Mouse (Mus musculus) ES-Bruce4 (cell line): ENCODE measurements around the gene Rbm19. TPM values are rescaled to one million over a fixed set of nuclear protein-coding genes. Genes with fewer than 3 reads are reported as not detected.

ENCODE experiments used
- H3K27ac ChIP-seq: 2 replicates; pipeline ENCODE4 v1.5.1; 2012; ENCODE audit warnings: low read length, inconsistent platforms; ENCODE audit not compliant: insufficient read depth
- H3K27me3 ChIP-seq: 2 replicates; pipeline ENCODE4 v1.6.1; 2012; ENCODE audit warnings: mild to moderate bottlenecking, low read length, inconsistent platforms; ENCODE audit not compliant: control insufficient read depth, poor library complexity, insufficient read depth, severe bottlenecking
- H3K36me3 ChIP-seq: 2 replicates; pipeline ENCODE4 v1.6.1; 2012; ENCODE audit warnings: inconsistent platforms, mild to moderate bottlenecking, low read length, moderate library complexity; ENCODE audit not compliant: control insufficient read depth, poor library complexity, insufficient read depth, severe bottlenecking
- H3K4me1 ChIP-seq: one replicate; pipeline ENCODE4 v1.8.1; 2011; ENCODE audit warnings: low read length; ENCODE audit not compliant: control insufficient read depth, insufficient read depth
- H3K4me3 ChIP-seq: 2 replicates; pipeline ENCODE4 v1.5.1; 2011; ENCODE audit warnings: low read depth, mild to moderate bottlenecking, low read length
- H3K9ac ChIP-seq: 2 replicates; pipeline ENCODE4 v1.6.1; 2012; ENCODE audit warnings: low read depth, mild to moderate bottlenecking, inconsistent platforms; ENCODE audit not compliant: poor library complexity, severe bottlenecking
- H3K9me3 ChIP-seq: replicated peaks from 2 replicates; pipeline ENCODE4 v1.6.1; 2012; ENCODE audit warnings: mild to moderate bottlenecking, low read length, inconsistent platforms; ENCODE audit not compliant: control insufficient read depth, poor library complexity, insufficient read depth, severe bottlenecking
- CTCF ChIP-seq: IDR thresholded peaks from one replicate; pipeline ENCODE4 v1.8.1; 2011; ENCODE audit warnings: low read depth, low read length
- EP300 ChIP-seq: IDR thresholded peaks from 2 replicates; pipeline ENCODE4 v1.6.1; 2011; ENCODE audit warnings: low read depth, low read length; ENCODE audit not compliant: insufficient read depth
- POLR2A ChIP-seq: IDR thresholded peaks from one replicate; pipeline ENCODE4 v1.8.1; 2011; ENCODE audit warnings: low read length; ENCODE audit not compliant: insufficient read depth
- polyA plus RNA-seq: library from polyadenylated mRNA; stranded (reverse); fragments of >200 nt; gene quantifications from 2 replicates; pipeline ENCODE4 v1.2.4, GENCODE M21; 2011; ENCODE audit warnings: low read depth; ENCODE audit not compliant: missing spikeins, insufficient read depth, insufficient read length

Gene Rbm19
- polyA plus RNA-seq, 1 experiment, result 30.0 TPM

DNA sequence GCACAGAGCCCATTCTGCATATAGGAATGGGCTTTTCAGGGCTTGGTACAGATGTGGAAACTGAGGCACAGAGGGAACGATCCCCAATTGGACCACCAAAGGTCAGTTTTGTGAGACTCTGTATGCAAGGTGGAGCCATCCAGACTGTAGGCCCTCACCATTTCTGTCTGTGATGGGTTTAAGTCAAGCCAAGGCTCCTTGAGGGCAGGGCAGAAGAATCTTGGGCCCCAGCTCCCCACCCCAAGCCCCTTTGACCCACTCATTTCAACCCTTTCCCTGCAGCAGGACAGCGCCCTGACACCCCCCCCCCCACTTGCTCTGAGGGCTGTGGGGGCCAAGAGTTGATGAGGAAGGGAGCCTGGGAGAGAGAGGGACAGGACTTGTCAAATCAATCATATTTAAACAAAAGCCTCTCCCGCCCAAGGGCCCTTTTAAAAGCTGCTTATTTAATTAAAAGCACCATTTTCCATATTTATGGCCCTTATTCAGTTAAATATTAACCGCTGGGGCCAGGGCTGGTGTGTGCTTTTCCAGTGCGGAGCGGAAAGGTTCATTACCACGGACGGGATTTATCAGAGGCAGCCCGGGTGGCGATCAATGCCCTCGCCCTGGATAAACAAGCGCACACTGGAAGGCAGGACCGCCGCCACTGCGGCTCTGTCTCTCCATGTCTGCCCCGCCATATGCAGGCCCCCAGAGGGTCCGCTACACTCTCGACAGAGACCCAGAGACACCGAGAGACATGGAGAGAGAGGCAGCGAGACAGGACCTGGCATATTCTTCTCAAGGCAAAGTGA, 112.5 kb downstream of the Rbm19 start:
- Histone ChIP-seq H3K27ac (no peak overlapping the region), H3K36me3 (no peaks in the 10 kb centered on the region), H3K9ac (no peak overlapping the region), H3K4me3 (no peak overlapping the region), H3K9me3 (no peaks in the 10 kb centered on the region), H3K4me1 (no peaks in the 10 kb centered on the region), H3K27me3 (no peaks in the 10 kb centered on the region)
- TF ChIP-seq POLR2A, result no peak
- TF ChIP-seq EP300, result no peak
- TF ChIP-seq CTCF, result no peak

GRCm38 (mm10) chr5:120231435-120232147, 115.3 kb downstream of the Rbm19 start:
- no peaks in the 10 kb centered on the region for H3K27me3 ChIP-seq
- no peak overlapping the region for H3K9ac ChIP-seq
- no peaks in the 10 kb centered on the region for H3K4me1 ChIP-seq
- TF ChIP-seq EP300, result no peak
- TF ChIP-seq POLR2A, result no peak
- TF ChIP-seq CTCF, result no peak
- H3K36me3 ChIP-seq, result no peaks in the 10 kb centered on the region
- no peaks in the 10 kb centered on the region for H3K9me3 ChIP-seq
- H3K4me3 ChIP-seq, result no peak overlapping the region
- H3K27ac ChIP-seq, result no peak overlapping the region

DNA sequence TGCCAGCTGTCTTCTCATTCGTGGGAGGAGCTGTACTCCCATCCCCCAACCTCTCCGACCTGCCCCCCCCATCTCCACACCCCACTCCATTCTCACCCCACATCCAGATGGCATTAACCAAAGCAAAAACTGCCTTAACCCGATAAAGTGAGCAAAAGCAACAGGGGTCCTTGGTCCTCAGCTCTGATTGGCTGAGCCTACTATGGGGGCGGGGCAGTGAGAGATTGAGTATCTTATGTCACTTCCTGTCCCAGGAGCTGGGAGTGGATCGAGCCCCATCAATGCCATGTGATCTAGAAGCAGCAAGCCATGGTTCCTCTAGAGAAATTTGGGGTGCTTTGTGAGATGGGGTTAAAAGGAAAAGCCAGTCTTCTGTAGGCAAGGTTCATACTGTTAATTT, 118.9 kb downstream of the Rbm19 start:
- no peak overlapping the region for H3K9ac ChIP-seq

DNA sequence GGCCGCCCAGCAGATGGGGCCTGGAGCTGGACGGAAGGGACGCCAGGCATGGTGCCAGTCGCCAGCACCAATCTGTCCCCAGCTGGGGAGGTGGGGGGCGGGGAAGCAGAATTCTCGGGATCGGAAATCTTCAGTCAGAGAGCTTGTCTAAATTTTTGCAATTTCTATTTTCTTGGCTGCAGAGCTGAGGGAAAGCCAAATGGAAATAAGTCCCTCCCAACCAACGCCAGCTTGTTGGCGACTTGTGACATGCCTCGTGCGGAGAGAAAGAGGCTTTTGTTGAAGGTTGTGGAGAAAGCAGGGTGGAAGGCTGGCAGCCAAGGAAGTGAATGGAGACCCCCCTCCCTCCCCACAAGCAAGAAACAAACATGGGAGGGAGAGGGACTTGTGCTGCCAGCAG, 119.3 kb downstream of the Rbm19 start:
- H3K9ac ChIP-seq, result no peak overlapping the region

More for the DNA sequence above, 118.9 kb downstream of the Rbm19 start:
- no peaks in the 10 kb centered on the region for H3K36me3 ChIP-seq
- no peak overlapping the region for H3K4me3 ChIP-seq
- no peak overlapping the region for H3K27ac ChIP-seq
- no peaks in the 10 kb centered on the region for H3K27me3 ChIP-seq
- TF ChIP-seq EP300 (no peak), POLR2A (no peak), CTCF (no peak)
- no peaks in the 10 kb centered on the region for H3K9me3 ChIP-seq
- H3K4me1 ChIP-seq, result no peaks in the 10 kb centered on the region

GRCm38 (mm10) chr5:120240071-120240470, 123.8 kb downstream of the Rbm19 start:
- H3K9ac ChIP-seq, result no peak overlapping the region
- no peaks in the 10 kb centered on the region for H3K9me3 ChIP-seq
- TF ChIP-seq CTCF, result no peak
- no peak for TF ChIP-seq POLR2A
- TF ChIP-seq EP300, result no peak
- H3K27ac ChIP-seq, result no peak overlapping the region
- H3K27me3 ChIP-seq, result no peaks in the 10 kb centered on the region
- no peaks in the 10 kb centered on the region for H3K4me1 ChIP-seq
- H3K4me3 ChIP-seq, result no peak overlapping the region
- H3K36me3 ChIP-seq, result no peaks in the 10 kb centered on the region

More for the DNA sequence above, 119.3 kb downstream of the Rbm19 start:
- Histone ChIP-seq H3K9me3 (no peaks in the 10 kb centered on the region), H3K4me3 (no peak overlapping the region), H3K27ac (no peak overlapping the region), H3K36me3 (no peaks in the 10 kb centered on the region), H3K4me1 (no peaks in the 10 kb centered on the region), H3K27me3 (no peaks in the 10 kb centered on the region)
- no peak for TF ChIP-seq POLR2A
- TF ChIP-seq CTCF, result no peak
- no peak for TF ChIP-seq EP300

GRCm38 (mm10) chr5:120245336-120245735, 129.1 kb downstream of the Rbm19 start:
- Histone ChIP-seq H3K4me3 (no peak overlapping the region), H3K27me3 (no peaks in the 10 kb centered on the region), H3K9me3 (no peaks in the 10 kb centered on the region), H3K9ac (no peak overlapping the region), H3K36me3 (no peaks in the 10 kb centered on the region), H3K27ac (no peak overlapping the region), H3K4me1 (no peaks in the 10 kb centered on the region)
- TF ChIP-seq EP300, result no peak
